In the genomic region with DNA sequence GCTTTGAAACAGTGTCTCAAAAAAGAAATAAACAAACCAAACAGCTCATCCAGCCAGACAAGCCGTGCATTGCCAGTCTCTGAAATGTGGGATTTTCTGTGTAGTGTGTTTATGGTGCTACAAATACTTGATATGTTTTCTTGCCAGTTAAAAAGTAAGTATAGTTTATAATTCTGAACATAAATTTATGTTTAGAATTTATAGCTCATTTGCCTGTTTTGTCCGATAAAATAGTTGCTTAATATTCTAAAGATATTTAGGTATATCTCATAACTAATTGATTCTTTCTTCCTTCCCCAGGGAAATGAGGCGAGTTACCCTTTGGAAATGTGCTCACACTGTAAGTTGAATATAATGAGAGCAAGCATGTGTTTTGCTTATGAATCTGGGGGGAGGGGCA, we compare ENCODE assay signal across 8 mouse cellular contexts. TPM values are rescaled to one million over a fixed set of nuclear protein-coding genes. Genes with fewer than 3 reads are reported as not detected.
DNase-seq lines count a peak whose midpoint lies in the region; ATAC-seq lines count a peak whose summit lies in the region.

A gene (plus strand): TSS at position 301 of the 400 bp plus-strand sequence.

- no peaks in the 10 kb centered on the region for H3K36me3 ChIP-seq in heart, embryonic 15.5 days

- no peak within 1 kb of the TSS for H3K27ac ChIP-seq in heart, embryonic 15.5 days

- no peaks in the 10 kb centered on the region for H3K27me3 ChIP-seq in heart, embryonic 15.5 days

- ATAC-seq in heart, embryonic 15.5 days (replicated peaks; ENCODE audit: insufficient number of reproducible peaks, insufficient read depth, low FRiP score, low read depth): no peak
- no peak for ATAC-seq in megakaryocyte-erythroid progenitor cell, adult 5-6 weeks (replicated peaks; ENCODE audit: low FRiP score, low TSS enrichment, poor library complexity, severe bottlenecking)
- ATAC-seq in frontal cortex, adult (ENCODE audit: low TSS enrichment): no peak

- H3K4me1 ChIP-seq in heart, embryonic 15.5 days (replicated peaks): no peaks in the 10 kb centered on the region

- DNase-seq in heart, adult 8-10 months (ENCODE audit: low spot score): no peak
- DNase-seq in heart, postnatal 14 days: no peak
- no peak for DNase-seq in adrenal gland, postnatal 10 days
- DNase-seq in cerebellum, postnatal 4 days (ENCODE audit: low spot score in 2 of 2): no peak
- DNase-seq in kidney, adult 18-20 months: no peak

- WGBS in heart, embryonic 15.5 days: 84% methylated on average over 3 of the region's 3 CpGs

- H3K9ac ChIP-seq in heart, embryonic 15.5 days: no peak within 1 kb of the TSS

- intact Hi-C loops in heart, postnatal 14 days (cut with DNase I): no loop called here

- H3K4me2 ChIP-seq in heart, embryonic 15.5 days: no peak within 1 kb of the TSS

- no peak within 1 kb of the TSS for H3K4me3 ChIP-seq in heart, embryonic 15.5 days

- no peaks in the 10 kb centered on the region for H3K9me3 ChIP-seq in heart, embryonic 15.5 days (replicated peaks)

RNA-seq across cellular contexts. Expression of the gene that starts here (rescaled TPM):
- 10 to 100 TPM; 10.7 to 14.1 (median 11.2) TPM for total RNA-seq in heart, adult 8-10 months (2022)
- 1 to 10 TPM; 7.6 to 10.0 TPM for total RNA-seq in heart, postnatal 14 days (2021)
- 10 to 100 TPM; 13.7 to 14.6 TPM for total RNA-seq in adrenal gland, postnatal 10 days (2021)
- polyA plus RNA-seq in heart, embryonic 15.5 days (2015; fragmentation: Nextera tagmentation; extraction: Ambion mirVana): 18.9 and 20.4 TPM in 2 replicates
- 37.3 and 42.1 TPM in 2 replicates for total RNA-seq in megakaryocyte-erythroid progenitor cell, adult 5-6 weeks (2014; fragmentation: Nextera tagmentation)
- total RNA-seq in megakaryocyte-erythroid progenitor cell, adult 5-6 weeks (2017): 62.6 and 67.4 TPM in 2 replicates
